Mouse (Mus musculus) lung, postnatal 10 days (tissue): ENCODE measurements around the gene Tomm7.
"Not testable (repeated sequence)": the region's sequence is repeated elsewhere in the genome, so short reads cannot be mapped to it uniquely, and the experiment has no call there.

Source experiments
- DNase-seq: peaks from one replicate; pipeline ENCODE4 v3.0.0; 2021

The Tomm7 gene

GRCm38 (mm10) chr5:23843674-23844530 lies at the start of gene Tomm7:
Tomm7 (minus strand) TSS chr5:23844161.
- DNase-seq, result peak; percentile 99

GRCm38 (mm10) chr5:23893156-23893863 lies 49.3 kb upstream of the Tomm7 start:
- no peak for DNase-seq

GRCm38 (mm10) chr5:23890734-23891133 lies 46.8 kb upstream of the Tomm7 start:
- DNase-seq, result peak; percentile 92

GRCm38 (mm10) chr5:23889461-23889860 lies 45.5 kb upstream of the Tomm7 start:
- DNase-seq, result no peak

GRCm38 (mm10) chr5:23887111-23887510 lies 43.1 kb upstream of the Tomm7 start:
- no peak for DNase-seq

- peak; percentile 19 for DNase-seq
These were observed 30.5 kb upstream of the Tomm7 start for GRCm38 (mm10) chr5:23874457-23874856.

- no peak for DNase-seq
These were observed 28.6 kb upstream of the Tomm7 start for GRCm38 (mm10) chr5:23872586-23872985.

- not testable (repeated sequence) for DNase-seq
These were observed 27.4 kb upstream of the Tomm7 start for GRCm38 (mm10) chr5:23871323-23871722.

- no peak for DNase-seq
These were observed 22.0 kb upstream of the Tomm7 start for GRCm38 (mm10) chr5:23865941-23866340.

GRCm38 (mm10) chr5:23864054-23864965 lies 20.3 kb upstream of the Tomm7 start:
- DNase-seq, result no peak

- DNase-seq, result peak; percentile 30
These were observed 19.4 kb upstream of the Tomm7 start for GRCm38 (mm10) chr5:23863166-23864053.

- DNase-seq, result peak; percentile 85
These were observed 18.3 kb upstream of the Tomm7 start for GRCm38 (mm10) chr5:23862291-23862690.

- no peak for DNase-seq
These were observed 17.8 kb upstream of the Tomm7 start for GRCm38 (mm10) chr5:23861721-23862120.

- DNase-seq, result no peak
These were observed 15.9 kb upstream of the Tomm7 start for GRCm38 (mm10) chr5:23859896-23860295.

- DNase-seq, result no peak
These were observed 15.2 kb upstream of the Tomm7 start for GRCm38 (mm10) chr5:23859087-23859718.

GRCm38 (mm10) chr5:23858643-23859042 lies 14.7 kb upstream of the Tomm7 start:
- DNase-seq, result peak; percentile 19

GRCm38 (mm10) chr5:23858001-23858400 lies 14.0 kb upstream of the Tomm7 start:
- DNase-seq, result no peak

- DNase-seq, result no peak
These were observed 13.2 kb upstream of the Tomm7 start for GRCm38 (mm10) chr5:23857189-23857588.

GRCm38 (mm10) chr5:23856164-23856563 lies 12.2 kb upstream of the Tomm7 start:
- DNase-seq, result no peak

- no peak for DNase-seq
These were observed 11.5 kb upstream of the Tomm7 start for GRCm38 (mm10) chr5:23855484-23855883.

GRCm38 (mm10) chr5:23852916-23853315 lies 9.0 kb upstream of the Tomm7 start:
- peak; percentile 46 for DNase-seq
